Mouse (Mus musculus) heart, embryonic 14.5 days (tissue): ENCODE measurements at regions not wholly inside any gene's neighbourhood (a gene's known extent, or its start where the extent isn't known, plus 50 kb on each side); places are given as distances from the start of the nearest gene placed in this dataset.

Experiments used
- ATAC-seq: fragments of 200-750 bp; cut with Nextera tagmentation; 2 replicates; pipeline ENCODE4 v1.8.0; 2017; ENCODE audit warnings: low read depth, moderate TSS enrichment; ENCODE audit not compliant: insufficient number of reproducible peaks, insufficient read depth, low FRiP score
- H3K27ac ChIP-seq, 2 experiments: fragments of 200-500 bp in 1 of 2; fragments of 300-500 bp in 1 of 2; sonication (generic) in 1 of 2; replicated peaks in 1 of 2; 2 replicates each; pipeline ENCODE4 v1.5.1; 2012 to 2014; ENCODE audit warnings: low read depth in 2 of 2, low read length in 2 of 2, control low read depth in 1 of 2, mild to moderate bottlenecking in 1 of 2, mixed read lengths in 1 of 2; ENCODE audit not compliant: control insufficient read depth in 1 of 2, insufficient read depth in 1 of 2
- H3K27me3 ChIP-seq: fragments of 300-500 bp; sonication (generic); 2 replicates; pipeline ENCODE4 v1.6.1; 2014; ENCODE audit warnings: mild to moderate bottlenecking, low read length, control low read depth; ENCODE audit not compliant: control insufficient read depth, insufficient read depth
- H3K36me3 ChIP-seq: fragments of 300-500 bp; sonication (generic); 2 replicates; pipeline ENCODE4 v1.6.1; 2014; ENCODE audit warnings: mild to moderate bottlenecking, control low read depth, low read length, mixed read lengths; ENCODE audit not compliant: control insufficient read depth, insufficient read depth
- H3K4me1 ChIP-seq, 2 experiments: fragments of 200-500 bp in 1 of 2; fragments of 300-500 bp in 1 of 2; sonication (generic) in 1 of 2; 2 replicates each; pipeline ENCODE4 v1.6.1; 2012 to 2014; ENCODE audit warnings: low read length in 2 of 2, control low read depth in 1 of 2, mixed read lengths in 1 of 2; ENCODE audit not compliant: control insufficient read depth in 2 of 2, insufficient read depth in 2 of 2
- H3K4me2 ChIP-seq: fragments of 300-500 bp; sonication (generic); 2 replicates; pipeline ENCODE4 v1.6.1; 2014; ENCODE audit warnings: mild to moderate bottlenecking, low read length
- H3K4me3 ChIP-seq, 2 experiments: fragments of 200-500 bp in 1 of 2; fragments of 300-500 bp in 1 of 2; sonication (generic) in 1 of 2; 2 replicates each; pipeline ENCODE4 v1.5.1; 2012 to 2014; ENCODE audit warnings: low read length in 2 of 2, mild to moderate bottlenecking in 2 of 2, control low read depth in 1 of 2, low read depth in 1 of 2, moderate library complexity in 1 of 2; ENCODE audit not compliant: control insufficient read depth in 1 of 2, insufficient read depth in 1 of 2
- H3K9ac ChIP-seq: fragments of 300-500 bp; sonication (generic); 2 replicates; pipeline ENCODE4 v1.6.1; 2014; ENCODE audit warnings: mild to moderate bottlenecking, low read length
- H3K9me3 ChIP-seq: fragments of 300-500 bp; sonication (generic); 2 replicates; pipeline ENCODE4 v1.6.1; 2016; ENCODE audit warnings: low read length, control low read depth; ENCODE audit not compliant: control insufficient read depth
- WGBS: fragments of 180-500 bp; shearing (Covaris S2); extraction: QIAGEN DNeasy Blood & Tissue Kit; methylation state at CpG from one replicate; pipeline ENCODE4 v1.1.7; 2014; 5-methylcytosine and 5-hydroxymethylcytosine counted together

DNA sequence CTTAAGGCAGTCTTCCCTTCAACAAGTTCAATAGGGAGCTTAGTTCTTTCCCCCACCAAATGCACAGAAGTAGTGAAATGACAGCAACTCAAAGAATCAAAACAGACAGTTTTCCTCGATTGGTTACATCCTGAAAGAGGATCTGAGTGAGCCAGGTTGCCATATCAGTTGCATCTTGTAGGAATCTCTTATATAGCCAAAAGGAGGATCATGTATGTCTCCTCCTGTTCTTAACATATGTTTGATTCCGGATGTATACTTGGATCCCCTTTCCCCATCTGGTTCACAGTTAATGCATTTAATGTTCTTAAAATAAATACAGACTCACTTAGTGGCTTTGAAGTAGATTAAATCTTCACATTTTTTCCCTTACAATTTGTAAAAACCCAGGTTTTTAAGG, 1224.0 kb upstream of the Flrt2 start:
- Histone ChIP-seq H3K36me3 (no peaks in the 10 kb centered on the region), H3K4me3 (no peak overlapping the region), H3K4me1 (peaks cover 0 to 7% of the 10 kb centered on the region in 2 experiments; a peak in 1 of 4 replicates), H3K27ac (no peak overlapping the region), H3K9me3 (no peaks in the 10 kb centered on the region), H3K4me2 (no peak overlapping the region), H3K9ac (no peak overlapping the region), H3K27me3 (no peaks in the 10 kb centered on the region)
- no peak for ATAC-seq
- WGBS, result 59% methylated on average over 2 of the region's 2 CpGs

DNA sequence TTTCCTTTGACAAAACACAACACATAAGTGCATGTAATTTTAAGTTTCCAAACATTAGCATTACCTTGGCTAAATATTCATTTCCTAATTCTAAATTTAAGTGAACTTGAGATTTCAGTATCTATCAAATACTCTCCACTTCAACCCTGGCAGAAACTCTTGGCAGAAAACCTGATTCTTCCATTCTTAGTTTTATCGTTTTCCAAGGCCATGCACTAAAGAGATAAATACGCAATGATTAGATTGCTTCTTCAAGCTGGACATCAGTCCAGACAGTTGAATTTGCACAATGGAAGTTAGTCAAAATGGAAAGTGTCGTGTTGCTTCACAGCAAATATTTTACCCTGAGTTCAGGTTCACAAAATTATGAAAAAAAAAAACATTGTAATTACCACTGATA, 1223.4 kb upstream of the Flrt2 start:
- Histone ChIP-seq H3K9ac (no peak overlapping the region), H3K27me3 (no peaks in the 10 kb centered on the region), H3K4me3 (no peak overlapping the region), H3K4me1 (peaks cover 0 to 7% of the 10 kb centered on the region in 2 experiments; a peak in 1 of 4 replicates), H3K36me3 (no peaks in the 10 kb centered on the region), H3K27ac (no peak overlapping the region), H3K4me2 (no peak overlapping the region), H3K9me3 (no peaks in the 10 kb centered on the region)
- no peak for ATAC-seq
- WGBS, result 59% methylated on average over 3 of the region's 3 CpGs

DNA sequence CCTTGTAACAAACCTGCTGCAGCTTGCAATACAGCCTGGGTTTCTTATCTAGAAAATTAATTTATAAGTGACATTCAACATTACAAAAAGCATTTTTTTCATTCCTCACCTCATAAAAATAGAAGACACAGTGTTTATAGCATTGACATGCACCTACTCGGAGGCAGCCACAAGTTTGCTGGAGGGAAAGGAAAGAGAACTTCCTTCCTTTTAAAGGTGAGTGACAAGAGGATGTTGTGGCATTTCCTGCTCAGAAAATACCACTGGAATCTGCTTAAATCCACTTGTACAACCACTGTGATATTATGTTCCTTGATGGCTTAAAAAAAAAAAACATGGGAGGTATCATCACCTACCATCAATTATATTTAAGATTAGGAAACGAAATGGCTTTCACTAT, 1222.2 kb upstream of the Flrt2 start:
- Histone ChIP-seq H3K4me2 (no peak overlapping the region), H3K9me3 (no peaks in the 10 kb centered on the region), H3K9ac (no peak overlapping the region), H3K27ac (no peak overlapping the region), H3K27me3 (no peaks in the 10 kb centered on the region), H3K4me3 (no peak overlapping the region), H3K4me1 (peaks cover 0 to 7% of the 10 kb centered on the region in 2 experiments; a peak in 1 of 4 replicates), H3K36me3 (no peaks in the 10 kb centered on the region)
- no peak for ATAC-seq
- WGBS, result 60% methylated on average over 2 of the region's 2 CpGs

DNA sequence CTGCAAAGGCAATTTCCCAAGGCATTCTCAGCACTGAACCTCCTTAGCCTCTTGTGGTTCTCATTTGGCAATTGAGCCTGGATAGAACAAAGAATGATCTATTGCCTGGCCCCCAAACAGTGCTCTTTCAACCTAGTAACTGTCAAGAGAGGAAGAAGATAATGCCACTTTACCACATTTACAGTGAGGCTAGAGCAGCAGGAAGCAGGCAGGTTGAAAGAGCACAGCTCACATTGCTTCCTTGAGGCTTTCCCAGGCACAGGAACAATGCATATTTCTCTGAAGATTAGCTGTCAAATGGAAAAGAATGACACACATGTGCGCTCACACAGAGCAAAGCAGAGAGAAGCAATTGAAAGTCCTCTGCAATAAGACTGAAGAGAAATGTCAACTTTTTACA, 1221.0 kb upstream of the Flrt2 start:
- ATAC-seq, result no peak
- Histone ChIP-seq H3K9ac (no peak overlapping the region), H3K36me3 (no peaks in the 10 kb centered on the region), H3K4me2 (no peak overlapping the region), H3K4me1 (peaks cover 0 to 7% of the 10 kb centered on the region in 2 experiments; a peak in 1 of 4 replicates), H3K9me3 (no peaks in the 10 kb centered on the region), H3K4me3 (no peak overlapping the region), H3K27me3 (no peaks in the 10 kb centered on the region), H3K27ac (peak overlapping the region in 1 of 2 experiments; percentile 27; a peak in 1 of 4 replicates)
- WGBS, result 34% methylated on average over 1 of the region's 1 CpGs

DNA sequence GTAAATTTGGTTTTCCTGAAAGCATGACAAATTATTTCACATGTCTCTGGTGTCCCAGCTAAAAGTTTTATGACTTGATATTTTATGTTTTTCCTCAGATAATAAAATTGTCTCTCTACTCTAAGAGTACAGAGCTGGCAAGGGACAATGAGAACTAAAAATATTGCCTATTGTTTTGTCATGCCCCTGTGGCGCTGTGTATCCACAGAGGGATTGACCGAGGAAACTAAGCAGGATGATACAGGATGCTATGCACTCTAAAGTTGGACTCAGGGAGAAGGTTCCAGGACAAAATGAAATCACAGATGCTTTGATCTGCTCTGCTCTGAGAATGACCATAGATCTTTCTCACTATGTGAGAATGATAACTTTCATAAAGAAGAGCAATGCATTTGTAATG, 1203.3 kb upstream of the Flrt2 start:
- H3K9me3 ChIP-seq, result no peaks in the 10 kb centered on the region
- no peaks in the 10 kb centered on the region for H3K4me1 ChIP-seq
- no peak for ATAC-seq
- no peak overlapping the region for H3K9ac ChIP-seq
- no peak overlapping the region for H3K4me2 ChIP-seq
- H3K27me3 ChIP-seq, result no peaks in the 10 kb centered on the region
- H3K4me3 ChIP-seq, result no peak overlapping the region
- no peaks in the 10 kb centered on the region for H3K36me3 ChIP-seq
- no peak overlapping the region for H3K27ac ChIP-seq
- WGBS, result 58% methylated on average over 2 of the region's 2 CpGs

DNA sequence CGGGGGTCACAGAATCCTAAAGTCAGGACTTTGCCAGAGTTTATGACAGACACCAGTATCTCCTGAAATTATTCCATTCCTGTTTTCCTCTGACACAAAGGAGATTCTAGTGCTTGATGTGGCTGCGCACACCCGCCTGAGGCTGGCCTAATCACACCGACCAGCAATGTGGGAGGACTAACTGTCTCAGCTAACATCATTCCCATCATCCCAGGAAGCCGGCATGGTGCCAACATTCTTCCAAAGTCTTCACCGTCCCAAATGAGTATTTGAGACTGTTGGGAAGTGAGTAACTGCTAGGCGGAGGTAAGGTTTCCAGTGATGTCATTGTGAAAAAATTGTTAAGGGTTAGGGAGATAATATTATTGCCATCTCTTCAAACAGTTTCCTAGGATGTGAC, 1183.9 kb upstream of the Flrt2 start:
- no peak for ATAC-seq
- H3K27me3 ChIP-seq, result no peaks in the 10 kb centered on the region
- WGBS, result 50% methylated on average over 7 of the region's 7 CpGs

DNA sequence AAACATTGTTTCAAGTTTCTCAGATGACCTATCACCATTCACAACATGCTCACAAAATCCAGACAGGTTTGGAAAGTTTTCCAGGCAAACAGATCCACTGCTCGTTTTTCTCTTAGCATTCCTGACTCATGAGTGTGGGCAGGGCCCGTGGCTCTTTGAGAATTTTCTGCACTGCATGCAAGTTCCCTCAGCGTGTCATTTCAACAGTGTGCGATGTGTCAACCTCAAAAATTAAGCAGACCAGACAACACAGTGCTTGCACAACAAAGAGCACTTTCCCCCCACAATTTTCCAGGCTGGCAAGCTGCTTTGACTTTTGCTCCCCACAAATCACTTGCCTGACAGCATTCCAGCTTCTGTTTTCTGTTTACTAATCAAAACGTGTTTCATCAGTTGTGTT, 1182.2 kb upstream of the Flrt2 start:
- Histone ChIP-seq H3K36me3 (no peaks in the 10 kb centered on the region), H3K9me3 (no peaks in the 10 kb centered on the region), H3K27ac (peak overlapping the region in 1 of 2 experiments; percentile 17; a peak in 1 of 4 replicates), H3K9ac (no peak overlapping the region), H3K4me2 (no peak overlapping the region), H3K4me1 (peaks cover 5 to 12% of the 10 kb centered on the region in 2 experiments), H3K4me3 (no peak overlapping the region), H3K27me3 (no peaks in the 10 kb centered on the region)
- WGBS, result 22% methylated on average over 5 of the region's 5 CpGs
- no peak for ATAC-seq

More for the DNA sequence above, 1183.9 kb upstream of the Flrt2 start:
- H3K4me2 ChIP-seq, result no peak overlapping the region
- H3K36me3 ChIP-seq, result no peaks in the 10 kb centered on the region
- no peaks in the 10 kb centered on the region for H3K9me3 ChIP-seq
- no peak overlapping the region for H3K9ac ChIP-seq
- no peak overlapping the region for H3K27ac ChIP-seq
- peaks cover 5 to 12% of the 10 kb centered on the region in 2 experiments for H3K4me1 ChIP-seq
- no peak overlapping the region for H3K4me3 ChIP-seq

DNA sequence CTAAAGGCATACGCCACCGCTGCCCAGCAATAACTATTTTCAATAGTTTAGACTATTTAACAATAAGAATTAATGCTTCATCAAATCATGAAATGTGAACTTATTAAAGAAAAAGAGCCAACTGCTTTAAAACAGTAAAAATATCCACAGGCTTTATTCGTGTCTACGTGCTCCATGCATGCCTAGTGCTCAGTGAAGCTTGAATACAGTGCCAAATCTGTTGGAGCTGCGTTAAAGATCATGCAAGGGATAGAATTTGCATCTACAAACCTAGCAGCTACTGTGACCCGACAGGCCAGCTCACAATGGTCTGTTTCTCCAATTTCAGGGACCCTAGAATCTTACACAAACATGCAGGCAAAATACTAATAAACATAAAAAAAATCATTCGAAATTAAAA, 1147.3 kb upstream of the Flrt2 start:
- Histone ChIP-seq H3K4me3 (no peak overlapping the region), H3K9me3 (no peaks in the 10 kb centered on the region), H3K4me2 (no peak overlapping the region), H3K4me1 (no peaks in the 10 kb centered on the region), H3K9ac (no peak overlapping the region), H3K36me3 (no peaks in the 10 kb centered on the region), H3K27me3 (no peaks in the 10 kb centered on the region), H3K27ac (no peak overlapping the region)
- ATAC-seq, result no peak
- 84% methylated on average over 7 of the region's 7 CpGs for WGBS
